Mouse (Mus musculus): ENCODE data around the gene Ddc. TPM values are rescaled to one million over a fixed set of nuclear protein-coding genes. Genes with fewer than 3 reads are reported as not detected.

The Ddc gene
- polyA plus RNA-seq, 1 experiment from 2014 or later, result 112 TPM

DNA sequence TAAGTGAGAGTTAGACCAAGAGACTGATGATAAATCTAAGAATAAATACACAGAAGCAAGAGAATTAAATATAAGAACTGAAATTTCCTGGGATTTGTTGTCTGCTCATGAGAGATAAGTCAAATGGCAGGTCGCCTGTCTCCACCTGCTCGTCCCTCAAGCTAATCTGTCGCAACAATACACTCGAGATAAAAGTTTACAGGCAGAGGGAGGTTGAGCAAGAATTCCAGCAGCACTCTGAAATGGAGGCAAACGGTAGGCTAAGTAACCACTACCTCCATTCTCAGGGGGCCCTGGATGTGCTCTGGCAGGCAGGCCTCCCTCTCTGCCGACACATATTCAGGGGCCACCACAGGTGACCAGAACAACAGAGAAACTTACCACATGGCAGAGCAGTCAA lies 62.6 kb downstream of the Ddc start:
- no peaks in the 10 kb centered on the region for H3K36me3 ChIP-seq (ENCODE audit: control insufficient read depth, insufficient read depth)
- peak overlapping the region; percentile 49; the same call in 1 of the 2 replicates for H3K9ac ChIP-seq (ENCODE audit: low read length)
- no peak overlapping the region for H3K4me3 ChIP-seq (ENCODE audit: low read length)
- WGBS, result 35% methylated on average over 6 of the region's 6 CpGs
- H3K9me3 ChIP-seq (replicated peaks; ENCODE audit: control insufficient read depth, low read length), result no peaks in the 10 kb centered on the region
- H3K4me2 ChIP-seq (ENCODE audit: low read depth, low read length), result no peak overlapping the region
- no peak for ATAC-seq (replicated peaks; ENCODE audit: extremely low read depth, insufficient read depth, low FRiP score)
- no peaks in the 10 kb centered on the region for H3K27me3 ChIP-seq (ENCODE audit: control insufficient read depth, insufficient read depth, low read length)
- peak overlapping the region; percentile 86 for H3K27ac ChIP-seq (ENCODE audit: low read length)
- H3K4me1 ChIP-seq (ENCODE audit: control insufficient read depth, insufficient read depth, low read length), result peaks cover 53% of the 10 kb centered on the region

DNA sequence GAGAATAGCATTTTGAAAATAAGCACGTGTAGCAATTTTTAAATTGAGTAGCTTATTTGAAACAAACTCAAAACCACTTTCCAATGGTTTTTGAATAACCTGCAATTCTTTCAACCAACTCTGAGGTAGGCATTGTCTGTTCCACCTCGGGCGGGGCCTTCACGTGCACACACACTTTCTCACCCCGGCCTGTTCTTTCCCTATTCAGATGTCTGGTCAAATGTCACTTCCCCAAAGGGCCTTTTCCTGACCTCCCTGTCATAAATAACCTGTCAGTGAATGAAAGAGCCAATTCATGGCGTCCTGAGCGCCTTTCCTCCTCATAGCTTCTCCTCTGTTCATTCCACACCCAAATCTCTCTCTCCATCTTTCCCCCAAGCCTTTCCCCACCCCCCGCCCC lies 64.8 kb downstream of the Ddc start:
- Histone ChIP-seq H3K4me1 (ENCODE audit: control insufficient read depth, insufficient read depth, low read length) (peaks cover 71% of the 10 kb centered on the region), H3K4me2 (ENCODE audit: low read depth, low read length) (no peak overlapping the region), H3K27me3 (ENCODE audit: control insufficient read depth, insufficient read depth, low read length) (no peaks in the 10 kb centered on the region), H3K27ac (ENCODE audit: low read length) (peak overlapping the region; percentile 84), H3K9me3 (replicated peaks; ENCODE audit: control insufficient read depth, low read length) (no peaks in the 10 kb centered on the region), H3K36me3 (ENCODE audit: control insufficient read depth, insufficient read depth) (no peaks in the 10 kb centered on the region), H3K9ac (ENCODE audit: low read length) (peak overlapping the region; percentile 68), H3K4me3 (ENCODE audit: low read length) (no peak overlapping the region)
- 46% methylated on average over 8 of the region's 8 CpGs for WGBS
- ATAC-seq (replicated peaks; ENCODE audit: extremely low read depth, insufficient read depth, low FRiP score), result no peak

DNA sequence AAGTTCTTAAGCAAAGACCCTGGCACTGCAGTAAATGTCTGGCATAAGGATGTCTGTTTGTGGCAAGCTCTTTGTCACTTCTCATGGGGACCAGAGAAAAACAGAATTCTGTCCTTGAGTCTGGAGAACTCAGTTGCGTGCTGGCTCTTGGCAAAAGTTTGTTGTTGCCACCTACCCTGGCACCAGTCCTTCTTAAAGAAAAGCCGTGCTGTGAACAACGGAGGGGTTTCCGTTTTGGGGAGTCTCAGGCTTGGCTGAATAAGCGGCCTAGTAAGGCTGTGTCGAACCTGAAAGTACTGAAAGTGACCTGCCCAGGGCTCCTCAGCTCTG lies 65.2 kb downstream of the Ddc start:
- Histone ChIP-seq H3K27me3 (ENCODE audit: control insufficient read depth, insufficient read depth, low read length) (no peaks in the 10 kb centered on the region), H3K27ac (ENCODE audit: low read length) (peak overlapping the region; percentile 84), H3K9ac (ENCODE audit: low read length) (peak overlapping the region; percentile 68), H3K4me1 (ENCODE audit: control insufficient read depth, insufficient read depth, low read length) (peaks cover 71% of the 10 kb centered on the region), H3K4me2 (ENCODE audit: low read depth, low read length) (no peak overlapping the region), H3K36me3 (ENCODE audit: control insufficient read depth, insufficient read depth) (no peaks in the 10 kb centered on the region), H3K4me3 (ENCODE audit: low read length) (no peak overlapping the region), H3K9me3 (replicated peaks; ENCODE audit: control insufficient read depth, low read length) (no peaks in the 10 kb centered on the region)
- WGBS, result 25% methylated on average over 6 of the region's 6 CpGs
- no peak for ATAC-seq (replicated peaks; ENCODE audit: extremely low read depth, insufficient read depth, low FRiP score)

GRCm38 (mm10) chr11:11831940-11832754 lies 65.8 kb downstream of the Ddc start:
- ATAC-seq (replicated peaks; ENCODE audit: extremely low read depth, insufficient read depth, low FRiP score), result 0 out of 2 replicates have a peak, but pooled peaks have one; percentile 25

DNA sequence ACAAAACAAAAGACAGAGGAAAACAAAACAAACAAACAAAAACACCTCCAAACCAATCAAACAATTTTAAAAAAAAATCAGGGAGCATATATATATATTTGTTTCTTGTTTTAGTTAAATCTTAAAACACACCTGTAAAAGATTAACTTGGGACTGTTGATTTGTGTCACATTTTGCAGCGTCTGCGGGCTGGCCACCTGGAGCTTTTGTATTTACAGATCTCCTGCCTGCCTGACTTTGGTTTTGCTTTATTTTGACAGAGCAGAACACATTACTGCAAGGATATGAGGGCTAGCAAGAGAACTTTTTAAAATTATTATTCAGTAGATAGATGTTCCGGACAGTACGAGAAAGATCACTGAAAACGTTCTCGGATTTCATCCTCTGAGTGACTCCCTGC lies 66.4 kb downstream of the Ddc start:
- Histone ChIP-seq H3K27ac (ENCODE audit: low read length) (peak overlapping the region; percentile 84), H3K36me3 (ENCODE audit: control insufficient read depth, insufficient read depth) (no peaks in the 10 kb centered on the region), H3K4me3 (ENCODE audit: low read length) (no peak overlapping the region), H3K4me1 (ENCODE audit: control insufficient read depth, insufficient read depth, low read length) (peaks cover 61% of the 10 kb centered on the region), H3K9ac (ENCODE audit: low read length) (peak overlapping the region; percentile 68), H3K4me2 (ENCODE audit: low read depth, low read length) (0 out of 2 replicates have a peak overlapping the region, but pooled peaks have one; percentile 1), H3K27me3 (ENCODE audit: control insufficient read depth, insufficient read depth, low read length) (no peaks in the 10 kb centered on the region), H3K9me3 (replicated peaks; ENCODE audit: control insufficient read depth, low read length) (no peaks in the 10 kb centered on the region)
- 22% methylated on average over 6 of the region's 6 CpGs for WGBS
- no peak for ATAC-seq (replicated peaks; ENCODE audit: extremely low read depth, insufficient read depth, low FRiP score)

More at GRCm38 (mm10) chr11:11831940-11832754, 65.8 kb downstream of the Ddc start:
- WGBS, result 5% methylated on average over 6 of the region's 6 CpGs
- no peaks in the 10 kb centered on the region for H3K27me3 ChIP-seq (ENCODE audit: control insufficient read depth, insufficient read depth, low read length)
- H3K36me3 ChIP-seq (ENCODE audit: control insufficient read depth, insufficient read depth), result no peaks in the 10 kb centered on the region
- peaks cover 65% of the 10 kb centered on the region for H3K4me1 ChIP-seq (ENCODE audit: control insufficient read depth, insufficient read depth, low read length)
- no peak overlapping the region for H3K4me3 ChIP-seq (ENCODE audit: low read length)
- peak overlapping the region; percentile 84 for H3K27ac ChIP-seq (ENCODE audit: low read length)
- H3K4me2 ChIP-seq (ENCODE audit: low read depth, low read length), result 0 out of 2 replicates have a peak overlapping the region, but pooled peaks have one; percentile 1
- H3K9me3 ChIP-seq (replicated peaks; ENCODE audit: control insufficient read depth, low read length), result no peaks in the 10 kb centered on the region
- peak overlapping the region; percentile 68 for H3K9ac ChIP-seq (ENCODE audit: low read length)

DNA sequence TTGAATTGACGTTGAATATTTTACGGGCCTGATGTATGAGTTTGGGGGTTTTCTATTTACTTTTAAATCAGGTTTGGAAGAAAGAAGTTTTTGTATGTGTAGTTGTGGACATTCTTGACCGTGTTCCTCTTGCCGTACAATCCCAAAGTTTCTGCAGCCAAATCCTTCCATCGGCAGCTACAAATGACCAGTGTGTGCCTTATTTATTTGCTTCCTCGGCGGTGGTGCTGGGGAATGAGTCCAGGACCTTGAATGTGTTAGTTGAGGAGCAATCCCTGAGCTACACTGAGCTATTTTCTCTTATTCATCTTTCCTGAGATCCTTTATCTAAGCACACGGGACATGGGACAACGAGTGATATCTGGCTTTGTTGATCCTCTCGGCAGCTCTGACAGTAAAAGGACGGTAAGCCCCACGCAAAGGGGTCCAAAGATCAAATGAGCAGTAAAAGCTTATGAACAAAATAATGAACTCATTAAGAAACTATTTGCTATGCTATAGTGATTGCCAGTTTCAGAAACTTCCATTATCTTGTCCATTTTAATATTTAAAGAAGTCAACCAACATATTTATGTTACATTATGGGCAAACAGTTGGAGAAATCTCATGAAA lies 67.0 kb downstream of the Ddc start:
- Histone ChIP-seq H3K9ac (ENCODE audit: low read length) (peak overlapping the region; percentile 66), H3K4me3 (ENCODE audit: low read length) (no peak overlapping the region), H3K9me3 (replicated peaks; ENCODE audit: control insufficient read depth, low read length) (no peaks in the 10 kb centered on the region), H3K4me2 (ENCODE audit: low read depth, low read length) (no peak overlapping the region), H3K4me1 (ENCODE audit: control insufficient read depth, insufficient read depth, low read length) (peaks cover 58% of the 10 kb centered on the region), H3K27ac (ENCODE audit: low read length) (peak overlapping the region; percentile 88), H3K27me3 (ENCODE audit: control insufficient read depth, insufficient read depth, low read length) (no peaks in the 10 kb centered on the region), H3K36me3 (ENCODE audit: control insufficient read depth, insufficient read depth) (no peaks in the 10 kb centered on the region)
- 31% methylated on average over 12 of the region's 12 CpGs for WGBS
- no peak for ATAC-seq (replicated peaks; ENCODE audit: extremely low read depth, insufficient read depth, low FRiP score)

- H3K4me2 ChIP-seq (ENCODE audit: low read depth, low read length), result peak overlapping the region; percentile 32
- no peaks in the 10 kb centered on the region for H3K27me3 ChIP-seq (ENCODE audit: control insufficient read depth, insufficient read depth, low read length)
- peaks cover 67% of the 10 kb centered on the region for H3K4me1 ChIP-seq (ENCODE audit: control insufficient read depth, insufficient read depth, low read length)
- no peaks in the 10 kb centered on the region for H3K9me3 ChIP-seq (replicated peaks; ENCODE audit: control insufficient read depth, low read length)
- 0 out of 2 replicates have a peak, but pooled peaks have one; percentile 20 for ATAC-seq (replicated peaks; ENCODE audit: extremely low read depth, insufficient read depth, low FRiP score)
- H3K36me3 ChIP-seq (ENCODE audit: control insufficient read depth, insufficient read depth), result no peaks in the 10 kb centered on the region
- peak overlapping the region; percentile 96 for H3K27ac ChIP-seq (ENCODE audit: low read length)
- peak overlapping the region; percentile 63 for H3K9ac ChIP-seq (ENCODE audit: low read length)
- H3K4me3 ChIP-seq (ENCODE audit: low read length), result no peak overlapping the region
- WGBS, result 27% methylated on average over 11 of the region's 11 CpGs
Observed at GRCm38 (mm10) chr11:11829161-11830000, 68.6 kb downstream of the Ddc start.

DNA sequence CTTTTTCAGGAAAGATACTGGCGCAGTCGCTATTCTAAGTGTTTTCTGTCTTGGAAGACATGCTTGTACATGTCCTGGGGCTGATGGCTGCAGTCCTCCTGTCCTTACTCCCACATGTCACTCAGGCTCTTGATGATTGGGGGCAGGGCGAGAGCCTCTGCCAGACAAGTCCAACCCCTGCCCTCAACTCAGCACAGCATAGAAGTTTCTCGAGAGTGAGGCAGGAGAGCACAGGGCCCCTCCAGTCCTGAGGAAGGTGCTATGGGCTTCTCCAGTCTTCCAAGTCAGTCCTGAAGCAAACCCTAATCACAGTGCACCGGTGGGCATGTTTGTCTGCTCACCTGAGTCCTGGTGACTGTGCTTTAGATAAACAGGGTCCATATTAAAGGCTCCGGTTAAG lies 69.2 kb downstream of the Ddc start:
- H3K27ac ChIP-seq (ENCODE audit: low read length), result peak overlapping the region; percentile 96
- H3K4me2 ChIP-seq (ENCODE audit: low read depth, low read length), result peak overlapping the region; percentile 32
- no peaks in the 10 kb centered on the region for H3K36me3 ChIP-seq (ENCODE audit: control insufficient read depth, insufficient read depth)
- peak; percentile 47; the same call in 1 of the 2 replicates for ATAC-seq (replicated peaks; ENCODE audit: extremely low read depth, insufficient read depth, low FRiP score)
- peaks cover 72% of the 10 kb centered on the region for H3K4me1 ChIP-seq (ENCODE audit: control insufficient read depth, insufficient read depth, low read length)
- no peaks in the 10 kb centered on the region for H3K9me3 ChIP-seq (replicated peaks; ENCODE audit: control insufficient read depth, low read length)
- H3K4me3 ChIP-seq (ENCODE audit: low read length), result no peak overlapping the region
- H3K27me3 ChIP-seq (ENCODE audit: control insufficient read depth, insufficient read depth, low read length), result no peaks in the 10 kb centered on the region
- WGBS, result 23% methylated on average over 6 of the region's 6 CpGs
- peak overlapping the region; percentile 63 for H3K9ac ChIP-seq (ENCODE audit: low read length)

Data from heart, embryonic 16.5 days (tissue).